Mouse (Mus musculus) olfactory bulb, adult 2 months (tissue): Measurements from ENCODE around the gene Samd9l.

Experiments
- CTCF ChIP-seq: fragments of 200-500 bp; IDR thresholded peaks from 2 replicates; pipeline ENCODE4 v1.5.1; 2012; ENCODE audit warnings: low read depth, mild to moderate bottlenecking, low read length, moderate library complexity; ENCODE audit not compliant: insufficient read depth
- POLR2A ChIP-seq: fragments of 200-500 bp; IDR thresholded peaks from 2 replicates; pipeline ENCODE4 v1.6.1; 2012; ENCODE audit warnings: mild to moderate bottlenecking, low read depth, low read length, moderate library complexity; ENCODE audit not compliant: insufficient read depth

DNA sequence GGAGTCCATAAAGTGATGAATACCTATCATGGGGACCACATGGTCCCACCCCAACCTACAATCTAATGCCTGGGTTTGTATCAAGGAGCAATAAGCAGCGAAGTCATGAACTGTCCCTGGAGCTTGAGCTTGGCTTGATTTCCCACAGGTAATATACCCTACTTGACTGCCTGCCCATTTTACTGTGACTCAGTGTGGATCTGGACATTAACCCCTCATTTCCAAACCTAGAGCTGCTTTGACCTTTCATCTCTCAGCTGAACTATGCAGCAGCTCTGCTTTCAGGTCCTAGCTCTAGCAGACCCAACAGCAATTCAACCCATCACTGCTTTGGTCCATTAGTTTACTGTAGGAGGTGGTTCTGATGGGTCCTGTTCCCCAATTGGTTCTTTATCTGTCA, 9.4 kb downstream of the Samd9l start:
- TF ChIP-seq CTCF: no peak
- no peak for TF ChIP-seq POLR2A
